Mouse (Mus musculus): ENCODE measurements around the gene Bcl2l15. TPM values are rescaled to one million over a fixed set of nuclear protein-coding genes. Genes with fewer than 3 reads are reported as not detected.

Gene Bcl2l15
- polyA plus RNA-seq, 1 experiment from 2014 or later, result 0.54 TPM

- no peaks in the 10 kb centered on the region for H3K9me3 ChIP-seq (ENCODE audit: low read length)
- H3K4me2 ChIP-seq (ENCODE audit: low read depth, low read length), result peak overlapping the region; percentile 58
- no peaks in the 10 kb centered on the region for H3K27me3 ChIP-seq (ENCODE audit: insufficient read depth, low read length)
- H3K4me1 ChIP-seq (ENCODE audit: insufficient read depth), result no peaks in the 10 kb centered on the region
- H3K4me3 ChIP-seq (ENCODE audit: low read depth, low read length), result peak overlapping the region; percentile 25
- DNase-seq (peak; percentile 38), ATAC-seq (peak; percentile 65)
- TF ChIP-seq EP300 (IDR thresholded peaks at IDR 0.05; ENCODE audit: low read depth) (no peak), CTCF (IDR thresholded peaks at IDR 0.05; ENCODE audit: low read depth) (no peak)
- 30% methylated on average over 6 of the region's 6 CpGs for WGBS (ENCODE audit: insufficient replicate concordance)
- peak overlapping the region; percentile 1; the same call in 1 of the 2 replicates for H3K9ac ChIP-seq (replicated peaks)
- H3K36me3 ChIP-seq (replicated peaks; ENCODE audit: insufficient read depth, low read length), result no peaks in the 10 kb centered on the region
- H3K27ac ChIP-seq (ENCODE audit: low read depth), result peak overlapping the region; percentile 91
Measured at GRCm38 (mm10) chr3:103859851-103860391, 27.5 kb downstream of the Bcl2l15 start.

- Histone ChIP-seq H3K27me3 (ENCODE audit: insufficient read depth, low read length) (no peaks in the 10 kb centered on the region), H3K4me3 (ENCODE audit: low read depth, low read length) (no peak overlapping the region), H3K9me3 (ENCODE audit: low read length) (no peaks in the 10 kb centered on the region), H3K4me1 (ENCODE audit: insufficient read depth) (no peaks in the 10 kb centered on the region), H3K36me3 (replicated peaks; ENCODE audit: insufficient read depth, low read length) (no peaks in the 10 kb centered on the region), H3K4me2 (ENCODE audit: low read depth, low read length) (no peak overlapping the region), H3K9ac (replicated peaks) (no peak overlapping the region), H3K27ac (ENCODE audit: low read depth) (no peak overlapping the region)
- TF ChIP-seq CTCF (IDR thresholded peaks at IDR 0.05; ENCODE audit: low read depth), result no peak
- TF ChIP-seq EP300 (IDR thresholded peaks at IDR 0.05; ENCODE audit: low read depth), result no peak
- DNase-seq (no peak), ATAC-seq (no peak)
- 72% methylated on average over 4 of the region's 4 CpGs for WGBS (ENCODE audit: insufficient replicate concordance)
Measured at GRCm38 (mm10) chr3:103862721-103863220, 30.4 kb downstream of the Bcl2l15 start.

- Histone ChIP-seq H3K4me3 (ENCODE audit: low read depth, low read length) (no peak overlapping the region), H3K36me3 (replicated peaks; ENCODE audit: insufficient read depth, low read length) (no peaks in the 10 kb centered on the region), H3K27ac (ENCODE audit: low read depth) (no peak overlapping the region), H3K9ac (replicated peaks) (no peak overlapping the region), H3K4me2 (ENCODE audit: low read depth, low read length) (no peak overlapping the region), H3K27me3 (ENCODE audit: insufficient read depth, low read length) (no peaks in the 10 kb centered on the region), H3K4me1 (ENCODE audit: insufficient read depth) (no peaks in the 10 kb centered on the region), H3K9me3 (ENCODE audit: low read length) (no peaks in the 10 kb centered on the region)
- TF ChIP-seq CTCF (IDR thresholded peaks at IDR 0.05; ENCODE audit: low read depth) (no peak), EP300 (IDR thresholded peaks at IDR 0.05; ENCODE audit: low read depth) (no peak)
- 80% methylated on average over 6 of the region's 6 CpGs for WGBS (ENCODE audit: insufficient replicate concordance)
- DNase-seq (no peak), ATAC-seq (no peak)
Measured at GRCm38 (mm10) chr3:103864200-103864599, 31.8 kb downstream of the Bcl2l15 start.

GRCm38 (mm10) chr3:103867424-103867971 is 35.1 kb downstream of the Bcl2l15 start:
- Histone ChIP-seq H3K4me1 (ENCODE audit: insufficient read depth) (no peaks in the 10 kb centered on the region), H3K36me3 (replicated peaks; ENCODE audit: insufficient read depth, low read length) (no peaks in the 10 kb centered on the region), H3K27ac (ENCODE audit: low read depth) (no peak overlapping the region), H3K4me2 (ENCODE audit: low read depth, low read length) (no peak overlapping the region), H3K27me3 (ENCODE audit: insufficient read depth, low read length) (no peaks in the 10 kb centered on the region), H3K4me3 (ENCODE audit: low read depth, low read length) (no peak overlapping the region), H3K9me3 (ENCODE audit: low read length) (no peaks in the 10 kb centered on the region), H3K9ac (replicated peaks) (no peak overlapping the region)
- 76% methylated on average over 5 of the region's 5 CpGs for WGBS (ENCODE audit: insufficient replicate concordance)
- TF ChIP-seq EP300 (IDR thresholded peaks at IDR 0.05; ENCODE audit: low read depth), result no peak
- TF ChIP-seq CTCF (IDR thresholded peaks at IDR 0.05; ENCODE audit: low read depth), result no peak
- no peak for DNase-seq
- ATAC-seq, result no peak

GRCm38 (mm10) chr3:103868008-103868407 is 35.6 kb downstream of the Bcl2l15 start:
- Histone ChIP-seq H3K9me3 (ENCODE audit: low read length) (no peaks in the 10 kb centered on the region), H3K9ac (replicated peaks) (no peak overlapping the region), H3K4me3 (ENCODE audit: low read depth, low read length) (no peak overlapping the region), H3K4me2 (ENCODE audit: low read depth, low read length) (no peak overlapping the region), H3K27ac (ENCODE audit: low read depth) (no peak overlapping the region), H3K36me3 (replicated peaks; ENCODE audit: insufficient read depth, low read length) (no peaks in the 10 kb centered on the region), H3K27me3 (ENCODE audit: insufficient read depth, low read length) (no peaks in the 10 kb centered on the region), H3K4me1 (ENCODE audit: insufficient read depth) (peaks cover 2% of the 10 kb centered on the region; the same call in 1 of the 2 replicates)
- DNase-seq (no peak), ATAC-seq (no peak)
- WGBS (ENCODE audit: insufficient replicate concordance), result 64% methylated on average over 4 of the region's 4 CpGs
- no peak for TF ChIP-seq EP300 (IDR thresholded peaks at IDR 0.05; ENCODE audit: low read depth)
- no peak for TF ChIP-seq CTCF (IDR thresholded peaks at IDR 0.05; ENCODE audit: low read depth)

DNA sequence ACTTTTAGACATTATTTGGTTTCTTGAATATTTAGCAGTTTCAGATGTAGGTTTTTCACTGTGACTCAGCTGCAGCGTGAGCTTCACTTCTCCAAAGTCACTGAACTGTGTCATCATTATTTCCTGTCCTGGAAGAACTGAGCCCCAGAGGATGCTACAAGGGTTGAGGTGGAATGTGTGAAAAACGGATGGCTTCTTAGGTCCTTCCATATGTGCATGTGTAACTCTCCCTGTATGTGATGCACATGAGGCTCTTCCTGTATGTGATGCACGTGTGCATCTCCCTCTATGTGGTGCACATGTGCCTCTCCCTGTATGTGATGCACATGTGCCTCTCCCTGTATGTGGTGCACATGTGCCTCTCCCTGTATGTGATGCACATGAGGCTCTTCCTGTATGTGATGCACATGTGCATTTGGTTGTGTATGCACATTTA is 40.3 kb downstream of the Bcl2l15 start:
- no peak for TF ChIP-seq EP300 (IDR thresholded peaks at IDR 0.05; ENCODE audit: low read depth)
- no peak for TF ChIP-seq CTCF (IDR thresholded peaks at IDR 0.05; ENCODE audit: low read depth)
- no peak overlapping the region for H3K4me3 ChIP-seq (ENCODE audit: low read depth, low read length)
- 35% methylated on average over 3 of the region's 3 CpGs for WGBS (ENCODE audit: insufficient replicate concordance)
- DNase-seq (no peak), ATAC-seq (peak; percentile 25; the same call in 1 of the 2 replicates)
- no peaks in the 10 kb centered on the region for H3K9me3 ChIP-seq (ENCODE audit: low read length)
- no peak overlapping the region for H3K27ac ChIP-seq (ENCODE audit: low read depth)
- no peak overlapping the region for H3K9ac ChIP-seq (replicated peaks)
- H3K4me2 ChIP-seq (ENCODE audit: low read depth, low read length), result no peak overlapping the region
- peaks cover 7% of the 10 kb centered on the region for H3K4me1 ChIP-seq (ENCODE audit: insufficient read depth)
- no peaks in the 10 kb centered on the region for H3K27me3 ChIP-seq (ENCODE audit: insufficient read depth, low read length)
- no peaks in the 10 kb centered on the region for H3K36me3 ChIP-seq (replicated peaks; ENCODE audit: insufficient read depth, low read length)

Data from liver, postnatal 0 days (tissue).